Mouse (Mus musculus): ENCODE data around the gene Clpx.

Gene Clpx

DNA sequence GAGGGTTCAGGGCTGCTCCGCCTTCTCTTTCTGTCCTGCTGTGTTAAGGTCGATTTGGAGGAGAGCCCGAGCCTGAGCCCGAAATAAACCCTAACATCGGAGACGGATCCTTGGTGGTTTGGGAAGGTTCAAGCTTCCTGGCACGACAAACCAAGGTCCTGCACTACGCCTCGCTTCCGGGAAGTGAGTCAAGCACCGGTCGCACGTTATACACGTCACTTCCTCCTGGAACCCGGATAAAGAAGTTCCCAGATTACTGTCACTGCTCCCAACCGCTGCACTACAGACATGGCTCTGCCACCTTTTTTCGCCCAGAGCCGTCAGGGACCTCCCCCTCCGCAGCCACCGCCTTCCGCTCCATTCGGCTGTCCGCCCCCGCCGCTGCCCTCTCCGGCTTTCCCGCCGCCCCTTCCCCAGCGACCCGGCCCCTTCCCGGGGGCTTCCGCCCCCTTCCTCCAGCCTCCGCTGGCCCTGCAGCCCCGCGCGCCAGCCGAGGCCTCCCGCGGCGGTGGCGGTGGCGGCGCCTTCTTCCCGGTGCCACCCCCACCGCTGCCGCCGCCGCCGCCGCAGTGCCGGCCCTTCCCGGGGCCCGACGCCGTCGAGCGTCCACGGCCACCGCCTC lies 51.9 kb downstream of the Clpx start, which contains the start of gene Pdcd7:
Pdcd7 (plus strand) TSS at position 251 of the 622 bp plus-strand sequence.
- DNase-seq (ENCODE audit: extremely low read depth, low read depth, low spot score) = peak; percentile 69

DNA sequence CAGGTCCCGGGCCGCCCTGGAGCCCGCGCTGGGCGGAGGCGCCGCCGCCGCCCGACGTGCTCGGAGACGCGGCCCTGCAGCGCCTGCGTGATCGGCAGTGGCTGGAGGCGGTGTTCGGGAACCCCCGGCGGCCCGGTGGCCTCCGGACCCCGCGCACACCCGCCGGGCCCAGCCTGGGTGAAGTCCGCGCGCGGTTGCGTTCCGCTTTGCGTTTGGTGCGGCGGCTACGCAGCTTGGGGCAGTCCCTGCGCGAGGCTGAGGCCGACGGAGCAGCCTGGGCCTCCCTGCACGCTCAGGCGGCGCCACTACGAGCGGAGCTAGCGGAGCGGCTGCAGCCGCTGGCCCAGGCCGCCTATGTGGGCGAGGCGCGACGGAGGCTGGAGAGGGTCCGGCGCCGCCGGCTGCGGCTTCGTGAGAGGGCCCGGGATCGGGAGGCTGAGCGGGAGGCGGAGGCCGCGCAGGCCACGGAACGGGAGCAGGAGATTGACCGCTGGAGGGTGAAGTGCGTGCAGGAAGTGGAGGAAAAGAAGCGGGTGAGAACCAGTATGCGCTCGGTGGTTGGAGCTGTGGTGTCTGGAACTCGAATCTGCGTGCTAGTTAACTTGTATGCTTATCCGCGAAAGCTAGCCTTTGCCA lies 52.5 kb downstream of the Clpx start:
- no peak for DNase-seq (ENCODE audit: extremely low read depth, low read depth, low spot score)

DNA sequence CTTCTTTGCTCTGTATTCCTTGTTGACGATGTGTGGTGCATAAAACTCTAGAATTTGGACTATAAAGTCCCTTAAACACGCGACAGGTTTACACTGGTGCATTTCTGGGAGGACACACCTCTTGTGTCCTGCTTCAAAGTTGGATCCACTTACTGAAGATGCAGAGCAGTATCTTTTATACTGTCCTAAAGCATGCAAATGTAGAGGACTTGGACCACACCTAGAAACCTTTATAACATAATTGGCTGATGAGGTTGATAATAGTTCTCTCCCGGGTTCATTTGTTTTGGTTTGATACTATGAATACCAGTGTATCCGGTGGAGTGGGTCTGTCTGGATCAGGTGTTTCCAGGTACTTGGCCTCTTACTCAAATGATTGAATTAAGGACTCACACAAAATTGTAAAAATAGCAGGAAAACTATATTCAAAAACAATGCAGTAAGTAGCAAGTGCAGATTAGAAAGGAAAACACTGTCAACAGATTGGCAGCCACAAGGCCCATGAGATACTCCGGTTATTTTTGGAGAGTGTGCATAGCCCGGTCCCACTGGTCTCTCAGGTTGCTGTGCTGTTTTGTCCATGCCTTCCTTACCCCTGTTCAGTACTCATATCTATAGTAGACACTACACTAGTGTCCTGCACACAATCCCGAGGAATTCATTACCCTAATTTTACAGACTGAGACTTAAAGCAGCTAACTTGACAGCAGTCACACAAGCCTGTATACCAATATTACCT lies 53.2 kb downstream of the Clpx start:
- DNase-seq (ENCODE audit: extremely low read depth, low read depth, low spot score) = no peak

DNA sequence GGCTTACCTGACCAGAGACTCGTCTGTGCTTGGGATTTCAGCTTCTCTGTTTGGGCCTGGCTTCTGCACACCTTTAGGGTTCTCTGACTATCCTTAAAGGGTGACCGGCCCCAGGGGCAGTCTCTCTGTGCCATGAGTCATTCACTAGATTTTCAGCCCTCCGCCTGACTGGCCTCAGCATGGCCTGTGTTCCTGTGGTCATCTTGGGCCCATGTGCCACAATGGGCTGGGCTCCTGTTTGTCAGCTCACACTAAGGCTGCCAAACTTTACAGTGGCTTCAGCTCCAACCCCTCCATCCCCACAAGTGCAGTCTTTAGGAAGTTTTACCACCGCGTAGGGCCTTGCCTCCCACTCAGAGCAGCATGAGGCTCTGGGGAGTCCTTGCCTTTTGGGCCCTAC lies 59.2 kb downstream of the Clpx start:
- DNase-seq (ENCODE audit: extremely low read depth, low read depth, low spot score) = no peak

DNA sequence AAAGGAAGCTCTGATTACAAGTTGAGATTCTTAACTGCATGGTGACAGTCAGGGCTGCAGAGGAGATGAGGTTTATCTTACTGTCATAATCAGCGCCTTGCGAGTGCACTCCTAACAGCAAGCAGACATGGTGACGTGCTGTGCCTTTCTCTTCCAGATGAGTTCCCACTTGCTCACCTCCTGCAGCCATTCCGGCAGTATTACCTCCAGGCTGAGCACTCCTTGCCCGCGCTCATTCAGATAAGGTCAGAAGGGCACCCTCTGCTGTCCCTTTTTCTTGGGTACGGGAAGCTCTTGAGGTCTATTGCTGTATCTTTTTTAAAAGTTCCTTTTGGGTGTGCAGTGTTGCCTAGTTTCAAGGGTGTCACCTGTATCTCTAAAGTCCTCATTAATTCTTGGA lies 62.5 kb downstream of the Clpx start:
- no peak for DNase-seq (ENCODE audit: extremely low read depth, low read depth, low spot score)

DNA sequence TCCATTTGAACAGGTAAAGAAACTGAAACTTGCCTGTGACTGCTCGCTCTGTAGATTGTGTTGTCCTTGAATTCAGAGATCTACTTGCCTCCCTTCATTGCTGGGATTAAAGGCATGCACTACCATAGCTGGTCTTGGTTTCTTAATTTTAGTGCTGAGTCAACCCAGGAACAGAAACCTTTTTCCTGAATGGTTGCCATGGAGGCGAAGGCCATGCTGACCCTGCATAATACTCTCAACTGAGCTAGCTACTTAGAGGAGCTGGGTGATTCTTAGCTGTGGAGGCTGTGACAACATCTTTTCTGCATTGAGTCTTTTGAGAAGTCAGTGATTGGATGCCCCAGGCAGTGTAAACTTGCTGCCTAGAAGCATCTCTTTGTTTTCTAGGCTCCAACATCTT lies 62.9 kb downstream of the Clpx start:
- DNase-seq (ENCODE audit: extremely low read depth, low read depth, low spot score) = no peak

DNA sequence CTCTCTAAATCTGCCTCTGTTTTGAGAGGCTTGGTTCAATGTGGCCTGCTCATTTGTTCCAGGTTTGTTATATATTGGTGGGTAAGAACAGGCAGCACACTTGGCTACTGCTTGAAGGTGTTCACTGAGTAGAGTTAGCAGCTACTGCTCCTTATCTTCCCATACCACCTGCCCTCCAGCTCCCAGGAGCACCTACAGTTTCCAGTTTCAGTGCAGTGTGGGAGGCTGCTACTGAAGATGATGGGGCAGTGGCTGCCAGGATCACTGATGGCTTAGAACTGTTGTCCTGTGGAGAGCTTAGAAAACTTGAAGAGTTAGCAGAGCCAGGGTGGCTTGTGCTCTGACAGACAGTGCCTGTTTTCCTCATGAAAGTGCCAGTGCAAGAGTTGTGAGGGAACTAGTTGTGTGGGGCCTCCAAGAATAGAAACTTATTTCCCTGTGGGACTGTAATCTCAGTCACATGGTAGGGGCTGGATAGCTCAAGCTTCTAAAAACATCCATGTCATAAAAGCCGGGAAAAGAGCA lies 65.0 kb downstream of the Clpx start:
- no peak for DNase-seq (ENCODE audit: extremely low read depth, low read depth, low spot score)

DNA sequence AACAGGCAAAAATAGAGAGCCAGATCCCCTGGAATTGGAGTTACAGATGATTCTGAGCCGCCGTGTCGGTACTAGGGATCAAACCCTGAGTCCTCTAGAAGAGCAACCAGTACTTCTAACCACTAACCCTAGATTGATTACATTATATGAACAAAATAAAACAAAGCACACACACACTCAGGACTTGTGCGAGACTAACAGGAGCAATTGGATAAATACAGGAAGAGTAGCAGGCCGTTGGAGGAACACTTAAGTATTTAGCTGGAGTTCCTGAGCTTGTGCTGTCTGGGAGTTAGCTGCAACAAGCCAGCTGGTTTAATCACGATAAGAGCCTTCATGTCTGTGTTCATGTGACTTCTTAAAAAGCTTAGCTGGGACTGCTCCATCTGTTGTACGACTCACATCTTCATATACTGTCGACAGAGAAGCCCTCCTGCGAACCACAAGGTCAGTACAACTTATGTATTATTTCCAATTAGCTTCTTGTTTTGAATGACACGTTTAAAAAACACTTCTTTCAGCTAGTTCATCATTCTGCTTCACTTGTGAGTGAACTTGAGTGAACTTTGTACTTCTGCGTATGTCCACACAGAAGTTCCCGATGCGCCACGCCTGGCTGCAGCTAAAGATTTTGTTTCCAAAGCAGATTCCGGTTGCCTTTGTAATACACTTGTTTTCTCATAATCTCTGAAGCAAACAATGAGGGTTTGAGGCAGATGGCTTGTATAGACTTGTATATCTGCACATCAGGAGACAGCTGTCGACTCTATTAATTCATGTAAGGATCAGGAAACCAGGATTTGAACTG lies 66.8 kb downstream of the Clpx start, which contains the start of gene Ubap1l:
Ubap1l (plus strand) TSS at position 401 of the 808 bp plus-strand sequence.
- no peak for DNase-seq (ENCODE audit: extremely low read depth, low read depth, low spot score)

DNA sequence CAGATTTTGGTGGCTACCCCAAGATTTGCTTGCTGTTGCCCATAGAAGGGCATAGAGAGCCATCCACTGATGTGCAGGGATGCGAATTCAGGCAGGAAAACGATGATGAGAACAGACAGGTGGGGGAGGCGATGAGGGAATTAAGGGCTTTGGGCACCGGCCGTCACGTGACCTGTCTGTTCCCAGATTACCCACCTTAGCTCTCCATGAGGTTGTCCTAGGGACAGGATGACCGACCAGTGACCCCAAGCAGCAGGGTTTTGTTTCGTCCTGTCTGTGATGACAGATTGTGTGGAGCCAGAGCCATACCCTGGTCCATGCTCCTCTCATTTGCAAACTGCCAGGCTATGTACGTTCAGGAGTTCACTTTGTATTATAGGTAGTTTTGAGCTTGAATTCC lies 69.6 kb downstream of the Clpx start:
- no peak for DNase-seq (ENCODE audit: extremely low read depth, low read depth, low spot score)

DNA sequence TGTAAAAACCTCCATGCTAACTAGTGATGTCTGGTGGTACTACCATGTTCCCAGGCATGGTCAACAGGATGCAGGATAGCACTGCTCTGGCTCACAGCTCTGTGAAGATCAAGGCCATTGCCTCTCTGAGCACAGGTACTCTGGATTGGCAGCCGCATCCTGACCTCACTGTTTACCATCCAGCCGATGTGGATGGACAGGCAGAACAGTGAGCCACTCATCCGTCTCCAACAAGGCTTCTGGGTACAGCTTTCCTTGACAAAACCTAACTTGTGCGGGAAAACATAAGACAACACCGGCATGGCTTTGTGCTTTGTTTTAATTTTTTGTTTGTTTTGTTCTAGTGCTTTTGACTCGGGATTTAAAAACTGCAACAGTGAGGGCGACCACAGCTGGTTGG lies 71.7 kb downstream of the Clpx start:
- DNase-seq (ENCODE audit: extremely low read depth, low read depth, low spot score) = no peak

DNA sequence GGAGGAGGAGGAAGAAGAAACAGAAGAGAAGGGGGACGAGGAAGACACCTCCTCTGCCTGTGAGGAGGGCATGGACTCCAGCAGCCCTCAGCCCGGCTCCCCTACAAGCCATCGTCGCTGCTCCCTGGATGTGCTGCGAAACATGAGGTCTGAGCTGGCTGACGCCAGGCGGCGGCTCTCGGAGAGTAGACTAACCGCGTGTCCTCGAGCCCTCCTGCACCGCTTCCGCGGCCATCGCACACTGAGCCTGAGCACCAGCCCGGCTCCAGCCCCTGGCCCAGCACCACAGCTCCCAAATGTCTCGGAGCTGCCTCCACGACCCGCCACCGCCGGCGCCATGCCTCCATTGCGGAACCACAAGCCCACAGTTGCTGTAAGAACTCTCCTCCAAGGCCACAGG lies 77.7 kb downstream of the Clpx start:
- DNase-seq (ENCODE audit: extremely low read depth, low read depth, low spot score) = no peak

DNA sequence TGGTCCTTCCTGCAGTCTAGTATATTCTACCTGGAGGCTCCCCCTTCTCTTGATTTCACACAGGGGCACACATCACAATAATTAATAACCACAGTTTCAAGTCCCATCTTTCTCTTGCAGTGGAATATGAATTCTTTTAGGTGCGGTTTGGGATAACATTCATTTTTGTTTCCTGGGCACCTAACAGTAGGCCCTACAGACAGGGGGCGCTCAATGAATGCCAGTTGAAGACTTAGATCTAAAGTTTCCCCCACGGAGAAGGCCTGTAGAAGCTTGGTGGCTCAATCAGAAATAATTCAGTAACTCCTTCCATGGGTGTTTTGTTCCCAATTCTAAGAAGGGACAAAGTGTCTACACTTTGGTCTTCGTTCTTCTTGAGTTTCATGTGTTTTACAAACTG lies 78.4 kb downstream of the Clpx start:
- no peak for DNase-seq (ENCODE audit: extremely low read depth, low read depth, low spot score)

DNA sequence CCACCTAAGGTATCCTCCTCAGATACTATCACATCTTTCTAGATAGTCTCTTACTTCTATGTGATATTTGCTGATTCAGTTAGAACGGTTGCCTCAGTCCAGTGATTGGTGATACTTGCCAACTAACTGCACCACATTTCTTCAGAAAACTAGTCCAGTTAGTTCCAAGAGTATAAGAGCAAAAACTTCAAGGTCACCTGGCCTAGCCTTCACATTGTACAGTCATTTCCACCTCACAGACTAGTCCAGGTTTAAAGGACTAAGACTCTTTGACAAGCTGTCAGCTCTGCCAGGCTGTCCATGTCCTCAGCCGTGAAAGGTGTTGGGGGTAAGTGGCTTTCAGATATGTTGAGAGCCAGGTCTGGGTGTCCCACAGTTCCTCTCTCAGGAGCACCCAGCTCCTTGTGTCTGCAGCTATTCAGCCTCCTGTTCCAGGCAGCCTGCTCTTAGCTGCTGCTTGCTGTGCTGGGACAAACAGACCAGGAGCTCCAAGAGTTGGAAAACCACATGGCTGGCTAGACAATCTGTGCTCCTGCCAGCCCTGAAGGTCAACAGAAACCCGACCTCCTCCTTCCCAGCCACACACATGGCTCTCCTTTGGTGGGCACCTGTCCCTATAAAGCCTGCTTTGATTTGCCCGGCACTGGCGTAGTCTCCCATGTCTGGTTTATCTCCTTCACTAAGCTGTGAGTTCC lies 80.6 kb downstream of the Clpx start:
- DNase-seq (ENCODE audit: extremely low read depth, low read depth, low spot score) = no peak

DNA sequence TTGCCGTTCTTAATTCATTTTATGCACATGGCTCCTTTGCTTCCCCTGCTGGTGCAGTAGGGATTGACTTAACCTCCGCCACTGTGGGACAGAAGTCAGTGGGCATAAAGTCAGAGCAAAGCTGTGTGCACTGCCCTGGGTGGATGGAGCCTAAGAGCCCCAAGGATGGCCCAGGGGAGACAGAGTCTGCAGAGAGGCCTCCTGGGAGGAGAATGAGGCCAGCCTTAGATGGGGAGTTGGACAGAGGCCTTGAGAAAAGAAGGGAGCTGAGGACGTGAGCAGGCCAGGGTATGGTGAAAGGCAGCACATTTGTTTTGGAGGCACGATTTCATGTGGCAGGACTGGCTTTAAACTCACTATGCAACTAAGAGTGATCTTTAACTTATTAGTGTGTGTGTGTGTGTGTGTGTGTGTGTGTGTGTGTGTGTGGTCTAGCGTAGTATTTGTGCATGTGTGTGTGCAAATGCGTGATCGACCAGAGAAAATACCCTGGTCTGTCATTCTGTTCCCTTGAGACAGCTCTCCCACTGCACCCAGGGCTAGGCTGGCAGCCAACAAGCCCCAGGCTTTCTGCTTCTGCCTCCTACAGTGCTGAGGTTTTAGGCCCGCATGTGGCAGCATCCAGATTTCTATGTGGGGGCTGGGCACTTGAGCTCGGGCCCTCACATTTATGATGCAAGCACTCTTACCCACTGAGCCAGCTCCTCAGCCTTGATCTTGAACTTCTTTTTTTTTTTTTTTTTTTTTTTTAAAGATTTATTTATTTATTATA lies 81.3 kb downstream of the Clpx start:
- no peak for DNase-seq (ENCODE audit: extremely low read depth, low read depth, low spot score)

Data from fat pad, adult 2 months (tissue).